Mouse (Mus musculus) G1E (cell line): Measurements from ENCODE around the gene Crybb3.

Experiments
- CTCF ChIP-seq: IDR thresholded peaks from 2 replicates; pipeline ENCODE4 v1.5.1; 2012; ENCODE audit warnings: low read depth, low read length, inconsistent platforms, mixed read lengths
- GATA1 ChIP-seq: IDR thresholded peaks from 2 replicates; pipeline ENCODE4 v1.6.1; 2012; ENCODE audit warnings: borderline replicate concordance, low read length, inconsistent platforms, mixed read lengths
- GATA2 ChIP-seq: IDR thresholded peaks from 2 replicates; pipeline ENCODE4 v1.6.1; 2012; ENCODE audit warnings: low read depth, low read length, inconsistent platforms, borderline replicate concordance
- TAL1 ChIP-seq: conservative IDR thresholded peaks from 2 replicates; pipeline ENCODE4 v1.6.1; 2012; ENCODE audit warnings: low read depth, low read length, inconsistent platforms, mixed read lengths

DNA sequence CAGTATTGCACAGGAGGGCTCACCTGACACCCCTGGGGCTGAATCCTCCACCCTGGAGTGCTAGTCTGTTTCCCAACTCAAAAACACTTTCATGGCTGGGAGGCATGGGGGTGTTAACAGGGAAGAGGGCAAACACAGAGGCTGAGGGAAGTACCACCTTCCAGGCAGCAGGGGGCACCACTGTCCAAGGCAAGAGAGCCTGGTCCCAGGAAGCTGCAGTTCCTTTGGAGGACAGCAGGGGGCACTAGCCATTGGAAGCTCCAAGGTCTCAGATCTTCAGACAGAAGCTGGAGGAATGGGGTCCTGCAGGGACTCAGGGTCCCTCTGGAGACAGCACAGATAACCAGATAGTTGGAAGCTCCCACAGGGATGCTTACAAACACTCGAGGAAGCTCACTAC is 18.2 kb upstream of the Crybb3 start:
- TF ChIP-seq GATA2 (no peak), CTCF (no peak), GATA1 (no peak), TAL1 (no peak)
